Mouse (Mus musculus) liver, postnatal 0 days (tissue): ENCODE measurements around the gene Mmd2. TPM values are rescaled to one million over a fixed set of nuclear protein-coding genes. Genes with fewer than 3 reads are reported as not detected.
A peak's percentile ranks its signal among the peaks of the same experiment; 100 is the strongest.

Source experiments
- ATAC-seq: fragments of 200-750 bp; cut with Nextera tagmentation; 2 replicates; pipeline ENCODE4 v1.8.0; 2017; ENCODE audit warnings: mild to moderate bottlenecking, moderate library complexity
- DNase-seq: peaks from one replicate; pipeline ENCODE4 v3.0.0-alpha.2; 2016
- H3K27ac ChIP-seq: fragments of 300-500 bp; sonication (generic); 2 replicates; pipeline ENCODE4 v1.5.1; 2014; ENCODE audit warnings: antibody characterized with exemption, moderate library complexity, mild to moderate bottlenecking, low read depth
- H3K27me3 ChIP-seq: fragments of 300-500 bp; sonication (generic); 2 replicates; pipeline ENCODE4 v1.6.1; 2014; ENCODE audit warnings: low read length, control low read depth, mixed read lengths; ENCODE audit not compliant: insufficient read depth
- H3K36me3 ChIP-seq: fragments of 300-500 bp; sonication (generic); replicated peaks from 2 replicates; pipeline ENCODE4 v1.6.1; 2014; ENCODE audit warnings: mild to moderate bottlenecking, control low read depth, low read length, moderate library complexity, mixed read lengths; ENCODE audit not compliant: insufficient read depth
- H3K4me1 ChIP-seq: fragments of 300-500 bp; sonication (generic); 2 replicates; pipeline ENCODE4 v1.6.1; 2014; ENCODE audit warnings: antibody characterized with exemption, mild to moderate bottlenecking, control low read depth; ENCODE audit not compliant: insufficient read depth
- H3K4me2 ChIP-seq: fragments of 300-500 bp; sonication (generic); 2 replicates; pipeline ENCODE4 v1.6.1; 2014; ENCODE audit warnings: low read depth, mild to moderate bottlenecking, low read length, moderate library complexity, mixed read lengths
- H3K4me3 ChIP-seq: fragments of 300-500 bp; sonication (generic); 2 replicates; pipeline ENCODE4 v1.5.1; 2014; ENCODE audit warnings: low read depth, low read length
- H3K9ac ChIP-seq: fragments of 300-500 bp; sonication (generic); replicated peaks from 2 replicates; pipeline ENCODE4 v1.6.1; 2014; ENCODE audit warnings: mild to moderate bottlenecking, moderate library complexity
- H3K9me3 ChIP-seq: fragments of 300-500 bp; sonication (generic); 2 replicates; pipeline ENCODE4 v1.6.1; 2016; ENCODE audit warnings: mild to moderate bottlenecking, control low read depth, low read length, mixed read lengths
- CTCF ChIP-seq: sonication (generic); IDR thresholded peaks from 2 replicates; pipeline ENCODE4 v1.5.1; 2016; ENCODE audit warnings: antibody characterized with exemption, low read depth
- EP300 ChIP-seq: IDR thresholded peaks from 2 replicates; pipeline ENCODE4 v1.6.1; 2016; ENCODE audit warnings: antibody characterized with exemption, low read depth, mild to moderate bottlenecking
- WGBS: fragments of 180-500 bp; shearing (Covaris S2); extraction: QIAGEN DNeasy Blood & Tissue Kit; methylation state at CpG from one replicate; pipeline ENCODE4 v1.1.7; 2014; ENCODE audit not compliant: insufficient replicate concordance; 5-methylcytosine and 5-hydroxymethylcytosine counted together
- polyA plus RNA-seq: library from polyadenylated mRNA; unstranded; fragments of >200 nt; fragmentation: Nextera tagmentation; extraction: Ambion mirVana; gene quantifications from 2 replicates; pipeline ENCODE4 v1.2.1, GENCODE M21; 2015

The Mmd2 gene
- polyA plus RNA-seq, 1 experiment from 2014 or later = 11.8 TPM

GRCm38 (mm10) chr5:142555866-142556265, 52.7 kb downstream of the Mmd2 start:
- H3K9ac ChIP-seq = no peak overlapping the region
- H3K36me3 ChIP-seq = no peaks in the 10 kb centered on the region
- H3K27me3 ChIP-seq = no peaks in the 10 kb centered on the region
- TF ChIP-seq EP300 = no peak
- TF ChIP-seq CTCF = no peak
- no peaks in the 10 kb centered on the region for H3K9me3 ChIP-seq
- WGBS = 63% methylated on average over 5 of the region's 5 CpGs
- no peak overlapping the region for H3K4me2 ChIP-seq
- ATAC-seq = no peak
- H3K27ac ChIP-seq = no peak overlapping the region
- H3K4me1 ChIP-seq = peaks cover 3% of the 10 kb centered on the region; the same call in 1 of the 2 replicates
- DNase-seq = no peak
- no peak overlapping the region for H3K4me3 ChIP-seq

- Histone ChIP-seq H3K27me3 (peaks cover 18% of the 10 kb centered on the region), H3K4me1 (peaks cover 9% of the 10 kb centered on the region), H3K9me3 (no peaks in the 10 kb centered on the region), H3K4me3 (peak within 1 kb of the TSS; percentile 44), H3K9ac (peak within 1 kb of the TSS; percentile 45; the same call in 1 of the 2 replicates), H3K36me3 (no peaks in the 10 kb centered on the region), H3K27ac (no peak within 1 kb of the TSS), H3K4me2 (peak within 1 kb of the TSS; percentile 74)
- ATAC-seq (peak; percentile 97), DNase-seq (peak; percentile 95)
- TF ChIP-seq CTCF (peak; percentile 75), EP300 (no peak)
- WGBS = 3% methylated on average over 61 of the region's 80 CpGs
Observed at GRCm38 (mm10) chr5:142550706-142551652, 57.6 kb downstream of the Mmd2 start, which contains the start of gene Radil. Gene Radil, minus strand, starts transcription at chr5:142551098.

- peaks cover 18% of the 10 kb centered on the region for H3K27me3 ChIP-seq
- no peak for TF ChIP-seq CTCF
- TF ChIP-seq EP300 = no peak
- no peaks in the 10 kb centered on the region for H3K36me3 ChIP-seq
- peaks cover 9% of the 10 kb centered on the region for H3K4me1 ChIP-seq
- DNase-seq (no peak), ATAC-seq (no peak)
- H3K9me3 ChIP-seq = no peaks in the 10 kb centered on the region
- H3K4me3 ChIP-seq = peak overlapping the region; percentile 44
- WGBS = 8% methylated on average over 31 of the region's 31 CpGs
- H3K9ac ChIP-seq = peak overlapping the region; percentile 45; the same call in 1 of the 2 replicates
- no peak overlapping the region for H3K27ac ChIP-seq
- H3K4me2 ChIP-seq = peak overlapping the region; percentile 74
Observed at GRCm38 (mm10) chr5:142549961-142550705, 58.5 kb downstream of the Mmd2 start.

GRCm38 (mm10) chr5:142549441-142549840, 59.2 kb downstream of the Mmd2 start:
- H3K4me1 ChIP-seq = peaks cover 9% of the 10 kb centered on the region
- DNase-seq = no peak
- H3K36me3 ChIP-seq = no peaks in the 10 kb centered on the region
- H3K9me3 ChIP-seq = no peaks in the 10 kb centered on the region
- TF ChIP-seq CTCF (no peak), EP300 (no peak)
- H3K27me3 ChIP-seq = peaks cover 18% of the 10 kb centered on the region
- H3K9ac ChIP-seq = no peak overlapping the region
- ATAC-seq = no peak
- H3K4me2 ChIP-seq = no peak overlapping the region
- H3K4me3 ChIP-seq = no peak overlapping the region
- no peak overlapping the region for H3K27ac ChIP-seq
- 66% methylated on average over 9 of the region's 9 CpGs for WGBS

- 70% methylated on average over 3 of the region's 3 CpGs for WGBS
- Histone ChIP-seq H3K4me2 (no peak overlapping the region), H3K4me3 (no peak overlapping the region), H3K9me3 (no peaks in the 10 kb centered on the region), H3K4me1 (peaks cover 9% of the 10 kb centered on the region), H3K27ac (no peak overlapping the region), H3K36me3 (no peaks in the 10 kb centered on the region), H3K9ac (no peak overlapping the region), H3K27me3 (peaks cover 18% of the 10 kb centered on the region)
- ATAC-seq (no peak), DNase-seq (no peak)
- TF ChIP-seq EP300 = no peak
- TF ChIP-seq CTCF = no peak
Observed at GRCm38 (mm10) chr5:142547066-142547465, 61.5 kb downstream of the Mmd2 start.

GRCm38 (mm10) chr5:142546344-142546743, 62.3 kb downstream of the Mmd2 start:
- Histone ChIP-seq H3K9ac (no peak overlapping the region), H3K4me3 (no peak overlapping the region), H3K36me3 (no peaks in the 10 kb centered on the region), H3K27me3 (peaks cover 18% of the 10 kb centered on the region), H3K9me3 (no peaks in the 10 kb centered on the region), H3K4me1 (peaks cover 9% of the 10 kb centered on the region), H3K27ac (no peak overlapping the region), H3K4me2 (no peak overlapping the region)
- WGBS = 37% methylated on average over 5 of the region's 5 CpGs
- ATAC-seq (no peak), DNase-seq (no peak)
- TF ChIP-seq CTCF (no peak), EP300 (no peak)
